In genomic region chr15:78172256-78172898, GRCm38 (mm10) we compare ENCODE assay signal across 8 mouse cellular contexts. TPM values are rescaled to one million over a fixed set of nuclear protein-coding genes. Genes with fewer than 3 reads are reported as not detected.
A peak's percentile ranks its signal among the peaks of the same experiment; 100 is the strongest.
DNase-seq lines count a peak whose midpoint lies in the region; ATAC-seq lines count a peak whose summit lies in the region.
"Had no signal": no experiment of that assay in that cellular context is flagged by ENCODE, and none has a peak within 500 bp of the region (broad histone marks: within the 10 kb centered on the region; RNA-seq: fewer than 3 reads in every experiment).

No protein-coding gene starts in this region.

- H3K36me3 ChIP-seq in neural tube, embryonic 11.5 days (ENCODE audit: control insufficient read depth, insufficient read depth, low read length) = no peaks in the 10 kb centered on the region
- H3K36me3 ChIP-seq: limb, embryonic 15.5 days had no signal

- peak overlapping the region; percentile 90 for H3K4me2 ChIP-seq in neural tube, embryonic 11.5 days (ENCODE audit: low read depth)

- H3K4me1 ChIP-seq in neural tube, embryonic 11.5 days (ENCODE audit: control insufficient read depth, insufficient read depth, low read length) = peaks cover 11% of the 10 kb centered on the region

- no peak overlapping the region for H3K9ac ChIP-seq in neural tube, embryonic 11.5 days (ENCODE audit: low read length)

- no peak overlapping the region for H3K27ac ChIP-seq in neural tube, embryonic 11.5 days (ENCODE audit: low read depth, low read length)
- H3K27ac ChIP-seq: limb, embryonic 15.5 days had no signal

- 83% methylated on average over 11 of the region's 11 CpGs for WGBS in neural tube, embryonic 11.5 days

- no peak for DNase-seq in neural tube, embryonic 11.5 days (ENCODE audit: low spot score)
- no peak for DNase-seq in neural tube, embryonic 10.5 days (ENCODE audit: extremely low spot score, low spot score)
- peak; percentile 61 for DNase-seq in cerebellum, adult 9-11 months
- peak; percentile 77 for DNase-seq in induced T-regulatory cell, adult 2 months (ENCODE audit: low read depth)
- DNase-seq in right cerebral cortex, adult 2 months (ENCODE audit: low spot score in 2 of 2) = peak; percentile 47 to 64
- DNase-seq in adrenal gland, adult 18-20 months (ENCODE audit: low spot score in 2 of 2) = no peak

- H3K27me3 ChIP-seq in neural tube, embryonic 11.5 days (ENCODE audit: control insufficient read depth, insufficient read depth, low read length) = no peaks in the 10 kb centered on the region
- H3K27me3 ChIP-seq: limb, embryonic 15.5 days had no signal

- H3K9me3 ChIP-seq in neural tube, embryonic 11.5 days (ENCODE audit: control insufficient read depth, low read length) = no peaks in the 10 kb centered on the region
- H3K9me3 ChIP-seq: limb, embryonic 15.5 days had no signal

- no peak for ATAC-seq in neural tube, embryonic 11.5 days (ENCODE audit: insufficient read depth, low FRiP score, low TSS enrichment)
- ATAC-seq in activated CD4-positive, CD25-positive, alpha-beta regulatory T cell, adult 4 months = no peak

- H3K4me3 ChIP-seq in neural tube, embryonic 11.5 days (ENCODE audit: low read depth, low read length) = no peak overlapping the region

RNA-seq across cellular contexts. Expression of gene Ift27, which starts 1.5 kb away (rescaled TPM):
- 115 and 119 TPM in 2 replicates for polyA plus RNA-seq in neural tube, embryonic 11.5 days (2014; fragmentation: Nextera tagmentation; extraction: Ambion mirVana)
- 10 to 100 TPM; 58.3 to 71.2 TPM for polyA plus RNA-seq in activated CD4-positive, CD25-positive, alpha-beta regulatory T cell, adult 4 months (2017; shearing (Covaris generic))
- total RNA-seq in adrenal gland, adult 18-20 months (2021) = 10 to 100 TPM; 13.2 to 14.8 TPM

RNA-seq across cellular contexts. Expression of gene Pvalb, which starts 33.8 kb away (rescaled TPM):
- 0.26 TPM in 1 of 2 replicates, not detected in the other for polyA plus RNA-seq in neural tube, embryonic 11.5 days (2014; fragmentation: Nextera tagmentation; extraction: Ambion mirVana)
- polyA plus RNA-seq in activated CD4-positive, CD25-positive, alpha-beta regulatory T cell, adult 4 months (2017; shearing (Covaris generic)) = not detected
- total RNA-seq in adrenal gland, adult 18-20 months (2021) = 1 to 10 TPM in 1 of 2 experiments, not detected in 1; 1.7 TPM

RNA-seq across cellular contexts. Expression of gene Cacng2, which starts 52.5 kb away (rescaled TPM):
- 1.4 and 1.7 TPM in 2 replicates for polyA plus RNA-seq in neural tube, embryonic 11.5 days (2014; fragmentation: Nextera tagmentation; extraction: Ambion mirVana)
- polyA plus RNA-seq in activated CD4-positive, CD25-positive, alpha-beta regulatory T cell, adult 4 months (2017; shearing (Covaris generic)) = under 1 TPM in 1 of 2 experiments, not detected in 1; 0.09 TPM
- total RNA-seq in adrenal gland, adult 18-20 months (2021) = under 1 TPM; 0.29 to 0.40 TPM

Comparison
In these comparisons a context has a peak if more than half of its experiments do, and no peak if none do; other contexts are left out.
1. DNase-seq: peak in cerebellum, adult 9-11 months (single experiment), induced T-regulatory cell, adult 2 months (single experiment) and right cerebral cortex, adult 2 months (2 of 2); none in neural tube, embryonic 11.5 days (single experiment), neural tube, embryonic 10.5 days (single experiment) and adrenal gland, adult 18-20 months (0 of 2).